In genomic region chr9:28354978-28355377, GRCm38 (mm10) we compare ENCODE assay signal across 21 mouse cellular contexts.
DNase-seq lines count a peak whose midpoint lies in the region; ATAC-seq lines count a peak whose summit lies in the region.
"Had no signal": no experiment of that assay in that cellular context is flagged by ENCODE, and none has a peak within 500 bp of the region (broad histone marks: within the 10 kb centered on the region; RNA-seq: fewer than 3 reads in every experiment).

No protein-coding gene starts in this region.

- no peaks in the 10 kb centered on the region for H3K4me1 ChIP-seq in hindbrain, embryonic 14.5 days (replicated peaks; ENCODE audit: control insufficient read depth, insufficient read depth, low read length)
- no peaks in the 10 kb centered on the region for H3K4me1 ChIP-seq in hindbrain, embryonic 12.5 days
- H3K4me1 ChIP-seq in forebrain, embryonic 14.5 days (ENCODE audit: control insufficient read depth, insufficient read depth, low read length) = no peaks in the 10 kb centered on the region
- H3K4me1 ChIP-seq: embryonic facial prominence, embryonic 12.5 days; heart, embryonic 10.5 days; intestine, embryonic 15.5 days had no signal

- H3K27me3 ChIP-seq in hindbrain, embryonic 14.5 days (ENCODE audit: control insufficient read depth, insufficient read depth, low read length) = no peaks in the 10 kb centered on the region
- no peaks in the 10 kb centered on the region for H3K27me3 ChIP-seq in hindbrain, embryonic 12.5 days
- no peaks in the 10 kb centered on the region for H3K27me3 ChIP-seq in forebrain, embryonic 14.5 days (replicated peaks; ENCODE audit: control insufficient read depth, insufficient read depth, low read length)
- H3K27me3 ChIP-seq: embryonic facial prominence, embryonic 12.5 days; intestine, embryonic 15.5 days had no signal

- no peak overlapping the region for H3K27ac ChIP-seq in hindbrain, embryonic 14.5 days
- no peak overlapping the region for H3K27ac ChIP-seq in hindbrain, embryonic 12.5 days
- H3K27ac ChIP-seq in forebrain, embryonic 14.5 days (ENCODE audit: low read depth, low read length) = no peak overlapping the region
- H3K27ac ChIP-seq: embryonic facial prominence, embryonic 12.5 days; heart, embryonic 10.5 days; intestine, embryonic 15.5 days had no signal

- H3K36me3 ChIP-seq in hindbrain, embryonic 14.5 days (replicated peaks; ENCODE audit: control insufficient read depth, insufficient read depth) = no peaks in the 10 kb centered on the region
- H3K36me3 ChIP-seq in hindbrain, embryonic 12.5 days = no peaks in the 10 kb centered on the region
- H3K36me3 ChIP-seq in forebrain, embryonic 14.5 days (ENCODE audit: control insufficient read depth, insufficient read depth, low read length) = no peaks in the 10 kb centered on the region
- H3K36me3 ChIP-seq: embryonic facial prominence, embryonic 12.5 days; G1E; heart, embryonic 10.5 days; intestine, embryonic 15.5 days had no signal

- H3K4me3 ChIP-seq in hindbrain, embryonic 14.5 days (replicated peaks; ENCODE audit: low read length) = no peak overlapping the region
- H3K4me3 ChIP-seq in hindbrain, embryonic 12.5 days = no peak overlapping the region
- no peak overlapping the region for H3K4me3 ChIP-seq in forebrain, embryonic 14.5 days (ENCODE audit: low read depth, low read length)
- H3K4me3 ChIP-seq: embryonic facial prominence, embryonic 12.5 days; heart, embryonic 10.5 days; intestine, embryonic 15.5 days had no signal

- no peak overlapping the region for H3K4me2 ChIP-seq in hindbrain, embryonic 14.5 days (replicated peaks)
- H3K4me2 ChIP-seq in hindbrain, embryonic 12.5 days (replicated peaks) = no peak overlapping the region
- no peak overlapping the region for H3K4me2 ChIP-seq in forebrain, embryonic 14.5 days (ENCODE audit: low read length)
- H3K4me2 ChIP-seq: embryonic facial prominence, embryonic 12.5 days; intestine, embryonic 15.5 days had no signal

- peak; percentile 48; the same call in 1 of the 2 replicates for ATAC-seq in hindbrain, embryonic 14.5 days (ENCODE audit: low FRiP score)
- ATAC-seq in hindbrain, embryonic 12.5 days (ENCODE audit: low FRiP score) = no peak
- ATAC-seq in forebrain, embryonic 14.5 days = peak; percentile 81
- ATAC-seq: intestine, embryonic 15.5 days had no signal

- no peak overlapping the region for H3K9ac ChIP-seq in hindbrain, embryonic 14.5 days
- no peak overlapping the region for H3K9ac ChIP-seq in hindbrain, embryonic 12.5 days
- no peak overlapping the region for H3K9ac ChIP-seq in forebrain, embryonic 14.5 days (ENCODE audit: low read length)
- H3K9ac ChIP-seq: embryonic facial prominence, embryonic 12.5 days; intestine, embryonic 15.5 days had no signal

- no peak for DNase-seq in hindbrain, embryonic 14.5 days (ENCODE audit: low spot score)
- peak; percentile 23 for DNase-seq in retina, postnatal 1 day
- no peak for DNase-seq in retina, embryonic 14.5 days (ENCODE audit: low spot score)
- DNase-seq in forebrain, embryonic 14.5 days (ENCODE audit: low spot score) = peak; percentile 79
- peak; percentile 23 for DNase-seq in gonadal fat pad, adult 2 months (ENCODE audit: low read depth)
- DNase-seq in lung, adult 18-20 months = no peak
- DNase-seq in adrenal gland, postnatal 25 days = no peak
- DNase-seq: adrenal gland, postnatal 10 days; cerebellum, adult 11-12 months; cerebellum, adult 9-10 months; cerebellum, postnatal 25 days; gastrocnemius, postnatal 36 days; heart, adult 18-20 months; heart, postnatal 10 days; heart, postnatal 4 days; kidney, adult 18-20 months had no signal

- no peaks in the 10 kb centered on the region for H3K9me3 ChIP-seq in hindbrain, embryonic 14.5 days (ENCODE audit: control insufficient read depth, low read length)
- H3K9me3 ChIP-seq in hindbrain, embryonic 12.5 days (replicated peaks) = no peaks in the 10 kb centered on the region
- no peaks in the 10 kb centered on the region for H3K9me3 ChIP-seq in forebrain, embryonic 14.5 days (replicated peaks; ENCODE audit: control insufficient read depth, low read length)
- H3K9me3 ChIP-seq: embryonic facial prominence, embryonic 12.5 days; G1E; heart, embryonic 10.5 days; intestine, embryonic 15.5 days had no signal

Comparison
In these comparisons a context has a peak if more than half of its experiments do, and no peak if none do; other contexts are left out.
1. DNase-seq: peak in retina, postnatal 1 day (single experiment), forebrain, embryonic 14.5 days (single experiment) and gonadal fat pad, adult 2 months (single experiment); none in hindbrain, embryonic 14.5 days (single experiment), retina, embryonic 14.5 days (single experiment), lung, adult 18-20 months (0 of 2) and adrenal gland, postnatal 25 days (single experiment).